Mouse (Mus musculus): ENCODE measurements at regions not wholly inside any gene's neighbourhood (a gene's known extent, or its start where the extent isn't known, plus 50 kb on each side); places are given as distances from the start of the nearest gene placed in this dataset.

DNA sequence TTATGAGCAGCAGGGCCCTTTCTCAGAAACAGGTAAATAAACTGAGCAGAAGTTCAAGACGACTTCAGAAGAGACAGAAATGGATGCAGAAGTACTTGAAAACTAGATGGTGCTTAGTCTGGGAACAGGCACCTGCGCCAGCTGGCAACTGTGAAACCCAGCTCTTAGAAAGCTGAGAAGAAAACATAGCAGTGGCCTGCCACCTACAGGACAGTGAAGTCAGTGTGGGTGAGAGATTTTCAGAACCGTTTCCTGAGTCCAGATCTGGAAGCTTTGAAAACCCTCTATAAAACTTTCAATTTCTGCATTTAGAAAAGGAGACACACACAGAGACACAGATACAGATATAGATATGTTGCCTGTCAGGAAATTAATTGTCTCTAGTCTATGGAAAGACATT, 667.4 kb downstream of the Rapgef2 start:
- peak; percentile 44; the same call in 1 of the 2 replicates for TF ChIP-seq CTCF (conservative IDR thresholded peaks at IDR 0.05; ENCODE audit: insufficient read depth, insufficient read length, low read depth, low read length)
- TF ChIP-seq POLR2A (IDR thresholded peaks at IDR 0.05; ENCODE audit: low read depth, low read length): no peak
